Mouse (Mus musculus) lung, postnatal 25 days (tissue): Measurements from ENCODE around the gene Rhog.
A peak's percentile ranks its signal among the peaks of the same experiment; 100 is the strongest.

Experiments used
- DNase-seq: peaks from one replicate; pipeline ENCODE4 v3.0.0; 2022; ENCODE audit warnings: low spot score

The Rhog gene

DNA sequence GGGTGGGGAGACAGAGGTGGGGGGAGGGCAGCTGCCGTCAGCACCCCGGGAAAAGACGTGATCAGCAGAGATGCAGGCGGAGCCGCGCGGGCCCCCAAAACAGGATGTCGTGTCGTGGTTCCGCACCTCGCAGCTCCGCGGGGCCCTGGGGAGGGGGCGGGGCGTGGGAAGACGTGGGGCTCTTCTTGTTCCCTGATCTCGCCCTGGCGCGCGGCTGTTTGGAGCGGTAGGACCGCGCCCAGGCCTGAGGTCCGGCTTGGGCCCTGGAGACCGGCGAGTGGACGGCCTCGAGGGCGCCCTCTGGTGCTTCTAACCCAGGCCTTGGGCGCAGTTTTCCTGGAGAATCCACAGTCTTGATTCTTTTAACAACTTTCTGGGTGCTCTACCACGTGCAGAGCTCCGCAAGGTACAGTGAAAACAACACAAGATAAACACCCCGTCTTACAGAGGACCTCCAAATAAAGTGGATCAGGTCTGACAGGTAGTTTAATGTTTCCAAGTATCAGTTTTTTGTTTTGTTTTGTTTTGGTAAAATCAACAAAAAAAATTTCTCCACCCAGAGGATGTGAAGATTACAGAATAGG lies 5.1 kb downstream of the Rhog start:
- DNase-seq = peak; percentile 95

- peak; percentile 73 for DNase-seq
Observed at GRCm38 (mm10) chr7:102249896-102250630, 5.8 kb downstream of the Rhog start.

GRCm38 (mm10) chr7:102249531-102249895 lies 6.3 kb downstream of the Rhog start:
- no peak for DNase-seq

GRCm38 (mm10) chr7:102248691-102249404 lies 7.0 kb downstream of the Rhog start:
- no peak for DNase-seq

GRCm38 (mm10) chr7:102246956-102247797 lies 8.7 kb downstream of the Rhog start:
- peak; percentile 63 for DNase-seq

GRCm38 (mm10) chr7:102246265-102246664 lies 9.6 kb downstream of the Rhog start:
- no peak for DNase-seq

GRCm38 (mm10) chr7:102245775-102246174 lies 10.1 kb downstream of the Rhog start:
- DNase-seq = peak; percentile 71

- peak; percentile 49 for DNase-seq
Observed at GRCm38 (mm10) chr7:102244782-102245535, 10.9 kb downstream of the Rhog start.

- peak; percentile 70 for DNase-seq
Observed at GRCm38 (mm10) chr7:102243870-102244269, 12.0 kb downstream of the Rhog start.

GRCm38 (mm10) chr7:102242917-102243316 lies 12.9 kb downstream of the Rhog start:
- no peak for DNase-seq

DNA sequence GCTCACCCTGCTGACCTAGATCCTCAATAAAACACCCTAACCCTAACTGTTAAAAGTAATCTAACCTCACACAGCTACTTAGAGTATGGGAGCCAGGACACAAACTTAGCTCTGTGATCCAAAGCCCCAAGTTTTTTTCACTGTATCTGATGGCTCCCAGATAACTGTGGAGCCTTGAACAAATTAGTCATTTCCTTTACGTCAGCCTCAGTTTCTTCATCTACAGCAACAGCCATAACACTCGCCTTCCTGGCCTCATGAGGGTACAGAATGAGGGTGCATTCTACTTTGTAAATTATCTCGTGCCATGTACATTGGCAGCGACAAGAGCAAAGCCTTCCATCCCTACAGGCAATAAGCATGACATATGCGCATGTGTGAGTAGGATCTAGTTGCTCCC lies 13.5 kb downstream of the Rhog start:
- no peak for DNase-seq

- DNase-seq = no peak
Observed at GRCm38 (mm10) chr7:102239591-102239990, 16.3 kb downstream of the Rhog start.

GRCm38 (mm10) chr7:102238686-102239286 lies 17.1 kb downstream of the Rhog start:
- no peak for DNase-seq

DNA sequence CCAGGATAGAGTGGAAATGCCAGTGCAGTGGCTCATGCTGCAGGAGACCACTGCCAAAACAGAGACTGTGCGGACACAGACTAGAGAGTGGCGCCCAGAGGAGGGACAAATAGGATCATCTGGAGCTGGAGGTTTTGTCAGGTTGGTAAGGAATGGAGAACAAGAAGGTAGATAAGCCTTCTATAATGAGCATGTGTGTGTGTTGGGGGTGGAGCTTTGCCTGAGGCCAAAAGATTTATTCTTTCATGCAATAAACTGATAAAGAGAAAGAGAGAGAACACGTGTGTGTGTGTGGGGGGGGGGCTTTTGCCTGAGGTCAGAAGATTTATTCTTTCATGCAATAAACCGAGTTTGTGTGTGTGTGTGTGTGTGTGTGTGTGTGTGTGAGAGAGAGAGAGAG lies 22.8 kb downstream of the Rhog start:
- no peak for DNase-seq

- no peak for DNase-seq
Observed at GRCm38 (mm10) chr7:102229814-102230213, 26.0 kb downstream of the Rhog start.

GRCm38 (mm10) chr7:102228049-102228670 lies 27.7 kb downstream of the Rhog start:
- no peak for DNase-seq

GRCm38 (mm10) chr7:102226051-102226450 lies 29.8 kb downstream of the Rhog start:
- no peak for DNase-seq

DNA sequence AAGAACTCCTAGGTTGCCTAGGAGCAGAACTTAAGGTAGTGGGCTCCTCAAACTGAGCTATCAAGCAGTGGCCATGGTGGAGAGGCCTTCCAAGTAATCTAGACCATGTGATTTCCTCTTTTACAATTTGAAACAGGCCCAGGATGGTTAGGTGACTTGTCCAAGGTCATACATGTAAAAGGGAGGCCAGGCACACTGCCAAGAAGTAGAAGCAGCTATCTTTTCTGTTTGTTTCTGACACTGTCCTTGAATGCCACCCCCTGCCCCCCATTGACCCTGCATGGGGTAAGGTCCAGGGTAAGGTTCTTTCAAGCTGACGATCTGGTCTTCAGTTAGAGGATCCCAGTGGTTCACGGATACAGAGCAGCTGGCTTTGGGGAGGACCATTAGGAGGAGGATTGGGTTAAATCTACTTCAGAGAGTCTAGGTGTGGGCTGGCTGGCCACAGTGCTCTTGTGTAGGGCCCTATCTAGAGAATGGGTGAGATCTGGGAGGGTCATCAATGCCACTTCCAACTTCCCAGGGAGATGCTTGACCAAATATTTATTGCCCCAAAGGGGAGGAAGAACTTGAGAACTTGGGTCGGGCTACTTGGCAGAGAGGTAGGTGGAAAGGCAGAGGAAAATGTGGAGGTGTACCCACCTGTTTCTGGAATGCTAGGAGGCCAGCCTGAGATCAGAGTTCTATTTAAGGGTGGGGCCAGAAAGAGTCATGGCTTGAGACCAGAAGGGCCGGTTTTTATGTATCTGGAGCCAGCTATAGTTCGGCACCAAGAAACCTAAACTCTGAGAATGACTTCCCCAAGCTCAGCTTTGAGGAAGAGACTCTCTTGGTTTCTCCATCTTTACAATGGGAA lies 31.7 kb downstream of the Rhog start:
- peak; percentile 76 for DNase-seq

GRCm38 (mm10) chr7:102222830-102223556 lies 32.9 kb downstream of the Rhog start:
- peak; percentile 77 for DNase-seq
